Mouse (Mus musculus) T-cell, adult 2 months (primary cell): ENCODE measurements at regions not wholly inside any gene's neighbourhood (a gene's known extent, or its start where the extent isn't known, plus 50 kb on each side); places are given as distances from the start of the nearest gene placed in this dataset.
A peak's percentile ranks its signal among the peaks of the same experiment; 100 is the strongest.

Source experiments
- DNase-seq: peaks from one replicate; pipeline ENCODE4 v3.0.0; 2022; ENCODE audit warnings: low spot score

GRCm38 (mm10) chrX:161487691-161488090 is 200.4 kb downstream of the Gm15262 start:
- DNase-seq: no peak

GRCm38 (mm10) chrX:161511341-161511740 is 205.5 kb upstream of the Rai2 start:
- no peak for DNase-seq

DNA sequence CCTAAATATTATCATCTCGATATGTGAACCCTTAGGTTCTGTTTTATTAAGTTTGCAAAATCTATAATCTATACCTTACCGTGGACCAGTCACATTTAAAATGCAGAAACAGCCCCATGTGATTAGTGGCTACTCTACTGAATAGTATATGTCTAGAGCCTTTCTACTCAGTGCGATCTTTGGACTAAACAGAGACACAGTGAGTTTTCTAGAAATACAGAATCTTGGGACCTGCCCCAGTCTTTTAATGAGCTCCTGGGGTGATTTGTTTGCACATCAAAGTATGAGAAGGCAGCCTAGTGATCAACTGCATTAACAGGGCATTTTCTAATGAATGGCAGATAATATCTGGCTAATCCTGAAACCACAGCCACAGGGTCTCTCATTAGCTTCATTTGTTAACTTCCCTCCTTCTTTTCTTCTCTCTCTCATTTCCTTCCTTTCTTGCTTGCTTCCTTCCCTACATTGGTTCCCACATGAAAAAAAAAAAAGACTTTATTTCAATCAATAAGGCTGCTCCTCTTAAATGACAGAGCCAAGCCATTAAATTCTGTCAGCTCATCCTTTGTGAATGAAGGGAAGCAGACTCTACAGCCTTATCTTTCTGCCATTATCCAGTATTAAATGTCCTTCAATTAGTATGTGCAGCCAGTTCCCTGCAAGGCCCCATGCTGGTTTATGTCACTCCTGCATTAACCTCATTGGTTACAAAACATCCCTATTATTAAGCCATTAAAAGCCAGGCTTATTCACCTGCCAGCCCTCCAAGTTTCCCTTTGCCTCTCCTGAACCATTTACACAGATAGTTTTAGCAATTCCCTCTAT is 193.2 kb upstream of the Rai2 start:
- DNase-seq: no peak

GRCm38 (mm10) chrX:161524257-161524646 is 192.6 kb upstream of the Rai2 start:
- DNase-seq: no peak

- DNase-seq: peak; percentile 1
Measured at GRCm38 (mm10) chrX:161537290-161537689, 179.6 kb upstream of the Rai2 start.

GRCm38 (mm10) chrX:161556896-161557295 is 160.0 kb upstream of the Rai2 start:
- DNase-seq: no peak

DNA sequence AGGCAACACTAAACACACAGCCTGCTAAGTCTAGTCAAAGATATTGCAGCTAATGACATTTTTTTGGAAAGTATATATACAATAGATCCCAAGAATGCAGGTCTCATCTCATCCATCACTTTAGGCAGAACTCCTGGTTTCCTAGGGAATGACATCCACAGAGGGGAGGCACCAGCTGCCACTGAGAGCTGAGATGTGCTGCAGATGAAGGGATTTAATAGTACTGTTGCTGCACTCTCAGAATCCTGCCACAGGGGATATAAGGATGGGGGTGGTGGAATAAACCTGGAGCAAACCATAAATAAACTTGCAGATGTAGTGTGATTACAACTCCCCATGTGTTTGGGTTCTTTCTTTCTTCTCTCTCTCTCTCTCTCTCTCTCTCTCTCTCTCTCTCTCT is 158.4 kb upstream of the Rai2 start:
- DNase-seq: no peak

DNA sequence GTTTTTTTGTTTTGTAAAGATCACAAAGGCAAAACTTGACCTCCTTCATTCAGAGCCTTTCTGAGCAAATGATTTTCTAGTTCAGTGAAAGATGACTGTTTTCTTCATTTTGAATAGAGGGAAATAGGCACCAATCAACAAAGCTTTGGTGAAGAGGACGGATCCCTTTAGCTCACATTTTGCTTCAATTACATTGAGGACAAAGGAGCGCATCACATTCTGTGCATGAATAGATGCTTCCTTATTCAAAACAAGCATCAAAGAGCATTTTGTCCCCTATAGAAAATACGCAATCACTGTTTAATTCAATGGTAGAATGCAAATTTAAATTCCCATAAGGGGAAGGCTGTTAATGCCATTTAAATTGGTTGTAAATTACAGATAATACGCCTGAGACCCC is 150.4 kb upstream of the Rai2 start:
- DNase-seq: no peak

GRCm38 (mm10) chrX:161582019-161582659 is 134.7 kb upstream of the Rai2 start:
- no peak for DNase-seq

DNA sequence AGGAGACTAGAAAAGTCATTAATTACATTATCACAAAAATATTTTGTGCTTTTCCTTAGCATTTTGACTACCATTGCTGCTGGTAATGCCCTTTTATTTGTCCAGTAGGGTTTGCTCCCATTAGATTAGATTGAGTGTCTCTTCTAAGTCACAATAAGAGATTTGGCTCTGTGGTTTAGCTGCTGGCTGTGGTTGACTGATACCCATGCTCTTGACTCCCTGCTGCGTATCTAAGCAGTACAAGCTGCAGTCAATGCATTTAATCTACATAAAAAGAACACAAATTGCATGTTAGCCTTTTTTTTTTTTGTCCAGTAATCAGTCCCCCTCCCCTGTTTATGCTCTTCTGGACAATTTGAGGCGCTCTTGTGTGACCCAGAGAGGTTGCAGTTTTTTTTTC is 133.0 kb upstream of the Rai2 start:
- no peak for DNase-seq

DNA sequence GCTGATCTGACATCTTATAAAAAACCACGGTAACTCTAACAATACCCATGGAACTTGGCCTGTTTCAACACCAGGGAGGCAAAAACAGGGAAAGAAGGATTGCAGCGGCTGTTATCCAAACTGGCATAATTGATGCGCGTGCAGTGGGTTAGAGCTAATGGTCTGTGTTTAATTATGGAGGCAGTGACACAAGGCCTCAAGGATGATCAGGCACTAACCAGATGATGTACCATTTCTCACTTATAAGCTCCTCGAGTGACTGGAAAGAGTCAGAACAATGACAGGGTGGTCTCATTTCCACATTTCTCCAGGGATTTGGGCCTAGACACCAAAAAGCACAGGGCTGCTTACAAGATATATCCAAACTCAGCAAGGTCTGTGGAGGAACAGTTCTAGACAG is 83.0 kb upstream of the Rai2 start:
- DNase-seq: no peak

- DNase-seq: no peak
Measured at GRCm38 (mm10) chrX:161634342-161634741, 82.5 kb upstream of the Rai2 start.

DNA sequence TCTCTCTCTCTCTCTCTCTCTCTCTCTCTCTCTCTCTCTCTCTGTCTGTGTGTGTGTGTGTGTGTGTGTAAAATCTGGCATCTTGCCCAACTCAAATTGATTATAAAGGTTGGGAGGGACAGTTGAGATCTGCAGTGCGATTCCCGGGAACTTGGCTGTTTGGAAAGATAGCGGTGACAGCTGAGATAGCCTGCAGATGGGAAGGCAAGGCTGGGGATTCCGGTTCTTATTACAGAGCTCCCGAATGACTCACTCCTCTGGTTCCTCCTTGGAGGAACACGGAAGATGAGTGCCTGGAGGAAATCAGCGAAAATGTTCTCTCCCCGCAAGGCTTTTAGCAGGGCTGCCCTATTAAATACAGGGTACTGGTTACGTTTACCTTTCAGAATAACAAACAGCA is 81.2 kb upstream of the Rai2 start:
- no peak for DNase-seq

- no peak for DNase-seq
Measured at GRCm38 (mm10) chrX:161653106-161653505, 63.8 kb upstream of the Rai2 start.

GRCm38 (mm10) chrX:161660106-161660505 is 56.8 kb upstream of the Rai2 start:
- DNase-seq: no peak

DNA sequence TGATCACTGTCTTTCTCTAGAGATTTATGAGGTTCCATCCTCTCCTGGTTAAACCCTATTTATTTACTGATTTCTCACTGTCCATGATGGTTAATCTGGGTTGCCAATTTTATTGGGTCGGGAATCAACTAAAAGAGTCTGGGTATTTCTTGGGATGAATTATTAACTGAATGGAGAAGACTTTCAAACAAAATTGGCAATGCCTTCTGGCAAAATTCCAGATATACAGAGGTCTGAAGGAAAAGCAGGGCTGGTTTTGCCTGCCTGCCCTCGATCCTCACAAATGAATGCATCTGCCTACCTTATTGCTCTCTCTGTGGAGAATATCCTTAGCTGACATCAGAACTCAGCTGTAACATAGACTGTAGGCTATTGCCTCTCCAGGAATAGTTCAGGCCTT is 54.9 kb upstream of the Rai2 start:
- DNase-seq: no peak
